Mouse (Mus musculus) forelimb bud, embryonic 11.5 days (tissue): ENCODE measurements around the gene Rab25.

Experiments used
- DNase-seq: peaks from one replicate; pipeline ENCODE4 v3.0.0-alpha.2; 2012; ENCODE audit warnings: low read depth, low spot score

Gene Rab25

DNA sequence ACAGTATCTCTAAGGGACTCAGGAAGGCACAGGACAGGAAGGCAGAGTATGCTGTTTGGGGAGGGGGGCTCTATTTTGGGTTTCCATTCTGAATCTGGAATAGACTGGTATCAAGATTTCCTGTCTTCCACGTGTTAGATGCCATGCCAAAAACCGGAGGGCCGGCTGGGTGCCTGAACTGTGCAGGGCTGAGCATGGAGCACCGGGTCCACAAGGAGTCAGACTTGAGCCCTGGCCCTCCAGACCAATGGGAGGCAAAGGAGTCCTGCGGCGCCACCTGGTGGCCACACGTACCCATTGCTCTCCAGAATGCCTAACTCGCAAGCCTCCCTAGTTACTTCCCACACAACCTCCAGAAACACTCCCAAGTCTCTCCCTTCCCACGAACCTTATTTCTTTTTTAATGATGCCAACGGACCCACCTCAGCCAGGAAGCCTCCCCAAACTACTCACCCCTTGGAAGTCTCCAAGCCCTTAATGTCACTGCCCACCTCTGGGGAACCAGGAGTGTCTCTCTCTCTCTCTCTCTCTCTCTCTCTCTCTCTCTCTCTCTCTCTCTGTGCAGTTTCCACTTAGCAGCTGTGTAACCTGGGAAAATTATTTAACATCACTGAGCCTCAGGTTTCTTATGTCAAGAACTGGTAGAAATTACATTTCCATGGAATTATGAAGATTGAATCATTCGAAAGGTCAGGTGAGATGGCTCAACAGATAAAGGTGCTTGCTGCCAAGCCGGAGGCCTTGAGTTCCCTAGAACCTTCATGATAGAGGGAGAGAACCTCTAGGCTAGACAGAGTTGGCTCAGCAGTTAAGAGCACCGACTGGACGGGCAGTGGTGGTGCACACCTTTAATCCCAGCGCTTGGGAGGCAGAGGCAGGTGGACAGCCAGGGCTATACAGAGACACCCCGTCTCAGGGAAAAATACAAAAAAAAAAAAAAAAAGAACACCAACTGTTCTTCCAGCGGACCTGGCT, 21.7 kb downstream of the Rab25 start:
- peak; percentile 93 for DNase-seq

- DNase-seq: no peak
Measured at GRCm38 (mm10) chr3:88525021-88525420, 23.1 kb downstream of the Rab25 start.

DNA sequence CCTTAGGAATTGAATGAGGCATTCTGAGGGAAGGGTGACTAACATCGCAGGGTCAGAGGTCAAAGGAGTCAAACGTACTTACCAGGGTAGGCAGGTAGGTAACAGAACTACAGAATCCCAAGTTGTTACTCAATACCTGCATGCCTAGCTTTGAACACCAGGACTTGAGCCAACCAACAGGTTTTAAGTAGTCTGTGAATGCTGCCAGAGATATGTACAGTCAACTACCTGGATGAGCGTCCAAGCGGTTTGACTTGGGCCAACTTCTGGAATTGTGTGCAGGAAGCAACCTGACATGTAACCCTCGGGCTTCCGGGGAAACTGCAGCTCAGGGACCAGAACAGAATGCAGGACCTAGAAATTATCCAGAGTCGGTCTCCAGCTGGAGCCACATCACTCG, 25.1 kb downstream of the Rab25 start:
- DNase-seq: no peak

DNA sequence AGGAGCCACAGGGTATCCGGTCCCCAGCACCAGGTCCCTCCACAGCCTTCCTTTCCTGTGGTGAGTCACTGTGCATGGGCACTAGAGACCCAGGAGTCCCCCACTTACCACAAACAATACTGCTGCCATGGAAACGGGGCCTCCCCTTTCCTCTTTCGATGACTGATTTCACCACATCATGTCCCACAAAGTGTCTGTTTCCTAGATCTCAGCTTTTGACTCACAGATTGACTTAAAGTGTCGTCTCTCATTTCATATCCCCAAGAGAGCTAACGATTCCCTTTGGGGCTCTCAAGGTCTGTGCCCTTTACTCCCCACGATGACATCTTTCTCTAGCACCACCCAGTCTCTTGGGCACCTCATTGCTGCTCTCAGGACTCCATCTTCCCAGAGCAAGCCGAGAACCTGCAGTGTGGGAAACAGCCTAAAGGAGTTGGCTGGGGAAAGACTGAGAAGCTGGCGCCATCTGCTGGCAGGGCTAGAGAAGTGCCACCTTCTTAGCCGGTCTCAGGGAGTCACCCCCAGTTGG, 26.2 kb downstream of the Rab25 start:
- DNase-seq: peak; percentile 76

DNA sequence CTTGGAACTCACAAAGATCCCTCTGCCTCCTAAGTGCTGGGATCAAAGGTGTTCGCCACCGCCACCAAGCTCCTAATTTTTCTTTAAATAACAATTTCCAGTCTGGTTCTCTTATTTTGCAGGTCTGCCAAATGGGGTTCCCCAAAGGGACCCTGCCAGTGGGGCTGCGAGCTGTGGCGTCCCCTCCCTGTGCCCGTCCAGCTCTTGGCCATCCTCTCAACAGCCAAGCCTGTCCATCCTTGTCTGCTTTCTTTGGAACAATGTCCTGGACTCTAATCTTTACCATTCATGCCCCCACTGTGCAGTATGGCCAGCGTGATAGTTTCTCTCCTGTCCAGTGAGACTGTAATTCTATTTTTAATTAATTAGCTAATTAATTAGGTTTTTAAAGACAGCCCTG, 26.9 kb downstream of the Rab25 start:
- DNase-seq: no peak

- DNase-seq: no peak
Measured at GRCm38 (mm10) chr3:88520078-88520477, 28.0 kb downstream of the Rab25 start.

DNA sequence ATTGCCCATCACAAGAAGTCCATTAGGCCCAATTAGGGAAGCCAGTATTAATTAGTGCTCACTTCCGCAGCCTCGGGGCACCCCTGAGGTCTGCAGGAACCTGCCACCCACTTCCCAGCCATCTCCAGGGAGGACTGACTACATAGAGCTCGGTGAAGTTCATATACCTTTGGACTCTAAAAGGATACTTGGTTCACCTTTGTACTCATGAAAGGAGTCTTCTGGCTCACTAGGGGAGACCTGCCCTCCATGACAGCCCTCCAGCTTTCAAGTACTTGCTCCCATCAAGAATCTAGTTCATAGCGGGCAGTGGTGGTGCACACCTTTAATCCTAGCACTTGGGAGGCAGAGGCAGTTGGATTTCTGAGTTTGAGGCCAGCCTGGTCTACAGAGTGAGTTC, 29.7 kb downstream of the Rab25 start:
- DNase-seq: no peak

GRCm38 (mm10) chr3:88516407-88516806, 31.7 kb downstream of the Rab25 start:
- no peak for DNase-seq

DNA sequence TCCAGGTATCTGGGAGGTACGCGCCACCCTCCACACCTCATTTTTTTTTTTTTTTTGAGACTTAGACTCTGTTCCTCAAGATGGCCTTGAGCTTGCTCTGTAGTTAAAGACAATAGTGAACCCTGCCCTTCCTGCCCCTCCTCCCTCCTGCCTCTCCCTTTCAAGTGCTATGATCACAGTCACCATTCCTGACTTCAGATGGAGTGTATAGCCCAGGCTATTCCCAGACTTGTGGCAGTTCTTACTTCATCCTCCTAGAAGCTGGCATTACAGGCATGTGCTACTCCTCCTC, 33.1 kb downstream of the Rab25 start:
- DNase-seq: no peak

DNA sequence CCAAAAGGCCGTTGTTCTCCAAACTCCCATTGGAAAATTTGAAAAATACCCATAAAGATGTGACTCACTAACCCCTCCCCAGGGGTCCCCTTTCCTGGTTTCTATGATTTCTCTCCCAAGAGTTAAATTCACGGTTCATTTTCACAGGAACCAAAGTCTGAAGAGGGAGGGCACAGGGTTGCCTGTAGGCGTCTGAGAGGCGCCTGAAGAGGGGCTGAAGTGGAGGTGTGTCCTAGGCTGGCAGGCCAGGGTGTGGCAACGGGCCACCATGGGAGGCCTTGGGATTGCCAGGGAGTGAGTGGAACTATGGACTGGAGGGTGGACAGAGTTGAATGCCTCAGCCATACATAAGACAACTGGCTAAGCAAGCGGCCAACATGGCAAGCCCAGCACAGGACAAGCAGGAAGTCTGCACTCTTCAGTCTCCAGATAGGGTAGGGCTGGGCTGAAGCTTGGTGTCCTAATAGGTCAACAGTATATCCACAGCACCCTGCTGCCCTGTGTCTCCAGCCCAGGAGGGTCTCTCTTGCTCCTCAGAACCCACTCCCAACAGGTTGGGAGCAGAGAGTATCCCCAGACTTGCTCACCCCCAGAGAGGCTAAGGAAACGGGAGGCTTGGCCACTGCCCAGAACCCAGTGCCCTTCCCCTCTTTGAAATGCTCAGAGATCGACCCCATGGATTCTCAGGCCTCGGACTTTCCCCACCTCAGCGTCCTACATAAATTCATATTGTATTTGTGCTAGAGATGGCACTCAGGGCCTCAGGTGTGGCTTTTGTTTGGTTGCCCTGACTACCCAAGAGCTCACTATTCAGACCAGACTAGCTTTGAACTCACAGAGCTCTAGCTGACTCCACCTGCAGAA, 33.6 kb downstream of the Rab25 start:
- DNase-seq: no peak

DNA sequence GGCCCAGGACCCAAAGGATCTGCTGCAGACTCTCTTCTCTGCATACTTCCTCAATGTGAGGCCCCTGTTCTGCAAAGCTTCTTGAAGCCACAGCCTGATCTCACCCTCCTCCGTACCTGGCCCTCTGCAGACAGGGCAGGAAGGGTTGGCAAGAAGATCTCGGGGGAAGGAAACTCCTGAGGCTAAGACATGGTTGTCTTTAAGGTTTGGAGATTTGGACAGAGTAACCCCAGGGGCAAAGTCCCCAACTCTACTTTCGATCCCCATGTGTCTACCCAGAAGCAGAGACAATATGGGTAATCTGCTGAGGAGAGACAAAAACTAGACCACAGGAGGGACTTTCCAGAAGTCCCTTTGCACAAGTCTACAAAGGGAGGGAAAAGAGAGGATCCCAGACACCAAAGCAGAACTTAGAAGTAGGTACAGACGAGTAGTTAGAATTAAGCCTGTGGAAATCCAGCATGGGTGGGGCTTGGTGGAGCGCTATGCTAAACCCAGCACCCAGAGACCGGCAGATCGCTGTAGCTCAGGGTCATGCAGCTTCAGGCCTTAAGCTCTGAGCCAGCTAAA, 34.5 kb downstream of the Rab25 start:
- no peak for DNase-seq

GRCm38 (mm10) chr3:88512896-88513545, 35.1 kb downstream of the Rab25 start:
- DNase-seq: no peak

GRCm38 (mm10) chr3:88512141-88512895, 35.8 kb downstream of the Rab25 start:
- DNase-seq: peak; percentile 66

DNA sequence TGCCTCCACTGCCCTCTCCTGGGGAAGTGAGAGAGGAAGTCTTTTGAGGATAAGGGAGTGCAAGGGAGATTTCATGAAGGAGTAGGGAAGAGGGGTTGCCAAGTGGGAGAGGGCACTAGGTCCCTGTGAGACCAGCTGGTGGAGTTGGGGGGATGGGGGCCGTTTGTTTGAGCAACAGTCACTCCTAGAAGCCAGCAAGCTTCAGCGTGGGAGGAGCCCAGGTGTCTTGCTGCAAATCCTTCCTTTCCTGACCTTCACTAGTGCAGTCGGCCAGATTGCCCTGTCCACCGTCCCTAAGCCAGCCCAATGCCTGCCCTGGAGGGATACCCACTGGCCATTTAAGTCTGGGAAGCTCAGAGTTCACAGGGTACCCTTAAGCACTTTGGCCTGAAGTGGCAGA, 36.5 kb downstream of the Rab25 start:
- DNase-seq: no peak

GRCm38 (mm10) chr3:88510421-88511289, 37.4 kb downstream of the Rab25 start:
- DNase-seq: no peak

DNA sequence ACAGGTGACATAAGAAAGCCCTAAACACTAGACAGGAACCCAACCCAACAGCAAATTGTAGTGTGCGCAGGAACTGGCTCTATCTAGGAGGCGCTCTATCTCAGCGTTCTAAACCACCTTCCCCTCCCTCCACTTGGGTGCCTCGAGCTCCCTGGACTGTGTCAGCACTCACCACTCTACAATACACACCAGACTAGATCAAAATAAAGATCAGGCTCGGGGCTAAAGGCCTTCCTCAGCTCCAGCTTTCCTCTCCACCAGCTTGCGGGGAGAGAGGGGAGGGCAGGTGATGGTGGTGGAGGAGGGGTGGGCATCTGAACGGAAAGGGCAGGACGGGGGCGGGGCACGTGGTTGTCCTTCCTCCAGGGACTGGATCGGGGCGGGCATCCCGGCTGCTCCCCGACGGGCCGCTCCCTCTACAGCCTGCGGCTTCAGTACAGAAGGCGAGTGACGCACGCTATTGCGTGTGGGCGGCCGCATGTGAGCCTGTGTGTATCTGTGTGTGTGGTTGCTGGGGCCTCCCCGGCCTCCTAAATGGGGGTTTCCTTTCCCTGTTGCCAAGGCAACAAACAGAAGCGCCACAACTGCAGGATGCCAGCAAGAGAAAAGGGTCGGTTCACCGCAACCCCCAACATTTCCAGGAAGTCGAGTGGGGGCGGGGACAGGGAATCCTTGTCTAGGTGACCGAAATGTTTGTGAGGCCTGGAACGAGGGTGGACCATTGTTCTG, 38.2 kb downstream of the Rab25 start, which contains the start of gene Lmna:
Lmna (minus strand) TSS at position 265 of the 729 bp plus-strand sequence.
- DNase-seq: peak; percentile 97

DNA sequence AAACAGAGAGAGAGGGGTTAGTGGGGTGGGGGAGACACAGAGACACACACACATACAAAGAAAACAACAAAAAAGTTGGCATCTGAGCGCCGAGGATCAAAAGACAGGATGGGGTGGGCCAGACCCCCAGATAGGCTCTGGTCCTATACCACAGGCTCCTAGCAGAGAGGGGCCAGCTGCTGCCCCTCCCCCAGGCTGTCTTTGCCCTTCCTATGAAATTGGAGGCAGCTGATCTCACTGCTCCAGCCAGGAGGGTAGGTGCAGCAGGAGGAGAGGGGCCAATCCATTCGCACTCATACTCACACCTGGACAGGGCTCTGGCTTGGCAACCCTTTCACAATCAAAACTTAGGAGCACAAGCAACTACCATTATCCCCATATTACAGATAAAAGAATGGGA, 38.9 kb downstream of the Rab25 start:
- no peak for DNase-seq

- DNase-seq: no peak
Measured at GRCm38 (mm10) chr3:88505765-88506164, 42.3 kb downstream of the Rab25 start.

GRCm38 (mm10) chr3:88505081-88505480, 43.0 kb downstream of the Rab25 start:
- DNase-seq: no peak
